Mouse (Mus musculus): Measurements from ENCODE around the gene Sirt3.

DNA sequence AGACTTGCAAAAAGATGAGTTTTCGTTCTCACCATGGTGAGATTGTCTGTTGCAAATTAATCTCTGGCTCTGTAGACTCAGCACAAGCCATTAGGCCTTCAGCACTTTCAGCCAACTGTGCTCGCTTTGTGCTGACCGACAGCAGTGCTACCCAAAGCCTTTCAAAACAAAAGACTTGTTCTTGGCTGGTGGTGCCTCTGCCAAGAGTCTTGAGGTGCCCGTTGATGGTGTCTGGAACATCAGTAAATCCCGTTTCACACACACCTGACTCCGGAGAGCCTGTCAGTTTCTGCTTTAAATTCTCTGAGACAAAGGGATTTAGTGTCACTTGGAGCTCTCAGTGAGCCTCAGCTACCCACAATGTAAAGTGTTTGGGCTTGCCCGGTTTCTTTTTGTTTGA, 11.9 kb upstream of the Sirt3 start:
- TF ChIP-seq POLR2A (IDR thresholded peaks at IDR 0.05; ENCODE audit: low read depth, low read length), result no peak
- TF ChIP-seq CTCF (IDR thresholded peaks at IDR 0.05; ENCODE audit: extremely low read depth, insufficient read depth, insufficient read length, insufficient replicate concordance), result no peak

Measured in spleen, adult 2 months (tissue).